ENCODE assay signal across 17 mouse cellular contexts in genomic region chr11:4498774-4499173, GRCm38 (mm10). TPM values are rescaled to one million over a fixed set of nuclear protein-coding genes. Genes with fewer than 3 reads are reported as not detected.
"Had no signal": no experiment of that assay in that cellular context is flagged by ENCODE, and none has a peak within 500 bp of the region (broad histone marks: within the 10 kb centered on the region; RNA-seq: fewer than 3 reads in every experiment).

No protein-coding gene starts in this region.

- DNase-seq: kidney, adult 11 months; kidney, postnatal 10 days; kidney, postnatal 4 days; left cerebral cortex, postnatal 4 days; midbrain, embryonic 14.5 days; right cerebral cortex, postnatal 14 days; thymus, postnatal 36 days had no signal

- H3K9me3 ChIP-seq: limb, embryonic 13.5 days; lung, embryonic 15.5 days; midbrain, embryonic 10.5 days had no signal

- H3K4me3 ChIP-seq: layer of hippocampus, adult 2 months; limb, embryonic 13.5 days; lung, embryonic 15.5 days; midbrain, embryonic 10.5 days; myocyte had no signal

- H3K27me3 ChIP-seq: limb, embryonic 13.5 days; lung, embryonic 15.5 days had no signal

- H3K27ac ChIP-seq: layer of hippocampus, adult 2 months; limb, embryonic 13.5 days; liver, embryonic 14.5 days; lung, embryonic 15.5 days; midbrain, embryonic 10.5 days had no signal

- H3K9ac ChIP-seq: limb, embryonic 13.5 days; liver, embryonic 14.5 days; lung, embryonic 15.5 days had no signal

- H3K4me2 ChIP-seq: limb, embryonic 13.5 days; lung, embryonic 15.5 days had no signal

- H3K4me1 ChIP-seq: limb, embryonic 13.5 days; lung, embryonic 15.5 days; midbrain, embryonic 10.5 days had no signal

RNA-seq across cellular contexts. Expression of gene Hormad2, which starts 57.9 kb away (rescaled TPM):
- total RNA-seq: layer of hippocampus, adult 2 months; layer of hippocampus, postnatal 10 days; left cerebral cortex, adult 18-20 months; left cerebral cortex, postnatal 10 days; left cerebral cortex, postnatal 4 days had no signal
- polyA plus RNA-seq: small intestine, adult 2 months had no signal
